Mouse (Mus musculus) brain, embryonic 14.5 days (tissue): ENCODE data around the gene Mapk8.

ENCODE experiments used
- CTCF ChIP-seq: fragments of 200-500 bp; IDR thresholded peaks from 2 replicates; pipeline ENCODE4 v1.5.1; 2012; ENCODE audit warnings: inconsistent platforms, mild to moderate bottlenecking, moderate library complexity, borderline replicate concordance; ENCODE audit not compliant: insufficient read depth, insufficient read length; ENCODE audit errors: extremely low read depth
- POLR2A ChIP-seq: fragments of 200-500 bp; IDR thresholded peaks from 2 replicates; pipeline ENCODE4 v1.6.1; 2012; ENCODE audit warnings: mild to moderate bottlenecking, inconsistent platforms, borderline replicate concordance; ENCODE audit not compliant: poor library complexity, insufficient read depth, insufficient read length, severe bottlenecking; ENCODE audit errors: extremely low read depth

- TF ChIP-seq CTCF (no peak), POLR2A (no peak)
Observed at GRCm38 (mm10) chr14:33352890-33353289, 94.1 kb downstream of the Mapk8 start.
